Mouse (Mus musculus) lung, postnatal 0 days (tissue): ENCODE measurements around the gene 1810043G02Rik. TPM values are rescaled to one million over a fixed set of nuclear protein-coding genes. Genes with fewer than 3 reads are reported as not detected.

Source experiments
- ATAC-seq: fragments of 200-750 bp; cut with Nextera tagmentation; 2 replicates; pipeline ENCODE4 v1.8.0; 2017; ENCODE audit warnings: moderate library complexity
- DNase-seq: peaks from one replicate; pipeline ENCODE4 v3.0.0-alpha.2; 2016; ENCODE audit warnings: low spot score
- H3K27ac ChIP-seq: fragments of 300-500 bp; sonication (generic); 2 replicates; pipeline ENCODE4 v1.5.1; 2014; ENCODE audit warnings: antibody characterized with exemption, mild to moderate bottlenecking, low read length, mixed read lengths
- H3K27me3 ChIP-seq: fragments of 300-500 bp; sonication (generic); replicated peaks from 2 replicates; pipeline ENCODE4 v1.6.1; 2014; ENCODE audit warnings: low read length, mixed read lengths; ENCODE audit not compliant: insufficient read depth
- H3K36me3 ChIP-seq: fragments of 300-500 bp; sonication (generic); 2 replicates; pipeline ENCODE4 v1.6.1; 2014; ENCODE audit warnings: low read length, mixed read lengths; ENCODE audit not compliant: insufficient read depth
- H3K4me1 ChIP-seq: fragments of 300-500 bp; sonication (generic); 2 replicates; pipeline ENCODE4 v1.6.1; 2014; ENCODE audit warnings: antibody characterized with exemption, low read depth, low read length, mixed read lengths; ENCODE audit not compliant: insufficient read depth
- H3K4me2 ChIP-seq: fragments of 300-500 bp; sonication (generic); replicated peaks from 2 replicates; pipeline ENCODE4 v1.6.1; 2014; ENCODE audit warnings: low read depth, mild to moderate bottlenecking, low read length, moderate library complexity, mixed read lengths
- H3K4me3 ChIP-seq: fragments of 300-500 bp; sonication (generic); 2 replicates; pipeline ENCODE4 v1.5.1; 2014; ENCODE audit warnings: low read depth, low read length
- H3K9ac ChIP-seq: fragments of 300-500 bp; sonication (generic); replicated peaks from 2 replicates; pipeline ENCODE4 v1.6.1; 2014; ENCODE audit warnings: low read depth, mild to moderate bottlenecking
- H3K9me3 ChIP-seq: fragments of 300-500 bp; sonication (generic); 2 replicates; pipeline ENCODE4 v1.6.1; 2016; ENCODE audit warnings: low read length, mixed read lengths
- CTCF ChIP-seq: IDR thresholded peaks from 2 replicates; pipeline ENCODE4 v1.5.1; 2016; ENCODE audit warnings: antibody characterized with exemption, mild to moderate bottlenecking
- EP300 ChIP-seq: IDR thresholded peaks from 2 replicates; pipeline ENCODE4 v1.6.1; 2016; ENCODE audit warnings: antibody characterized with exemption, mild to moderate bottlenecking, control low read depth
- WGBS: fragments of 180-500 bp; shearing (Covaris S2); extraction: QIAGEN DNeasy Blood & Tissue Kit; methylation state at CpG from one replicate; pipeline ENCODE4 v1.1.7; 2014; 5-methylcytosine and 5-hydroxymethylcytosine counted together
- polyA plus RNA-seq: library from polyadenylated mRNA; unstranded; fragments of >200 nt; fragmentation: Nextera tagmentation; extraction: Ambion mirVana; gene quantifications from 2 replicates; pipeline ENCODE4 v1.2.1, GENCODE M21; 2015

Gene 1810043G02Rik
- polyA plus RNA-seq, 1 experiment from 2014 or later = 16.8 TPM

DNA sequence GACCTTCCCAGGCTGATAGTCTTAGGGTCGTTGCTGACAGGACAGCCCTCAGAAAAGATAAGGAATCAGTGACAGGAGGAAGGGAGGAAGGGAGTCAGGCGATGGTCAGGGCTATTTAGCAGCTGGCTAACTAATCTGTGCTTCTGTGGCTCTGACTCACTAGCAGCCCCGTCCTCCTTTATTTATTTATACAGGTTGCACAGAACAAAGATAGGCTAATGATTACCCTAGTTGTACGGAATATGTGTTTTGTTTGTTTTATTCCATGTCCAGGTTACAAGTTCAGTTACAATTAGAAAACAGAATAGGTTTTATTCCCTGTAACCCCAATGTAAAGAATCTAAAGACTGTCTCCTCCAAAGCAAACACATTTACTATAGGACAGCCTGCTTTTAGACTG is 2.7 kb upstream of the 1810043G02Rik start:
- no peaks in the 10 kb centered on the region for H3K27me3 ChIP-seq
- H3K9me3 ChIP-seq = no peaks in the 10 kb centered on the region
- WGBS = 5% methylated on average over 4 of the region's 4 CpGs
- no peak for DNase-seq
- no peak overlapping the region for H3K9ac ChIP-seq
- ATAC-seq = no peak
- H3K4me1 ChIP-seq = no peaks in the 10 kb centered on the region
- H3K36me3 ChIP-seq = no peaks in the 10 kb centered on the region
- no peak overlapping the region for H3K4me2 ChIP-seq
- no peak overlapping the region for H3K4me3 ChIP-seq
- TF ChIP-seq CTCF (no peak), EP300 (no peak)
- no peak overlapping the region for H3K27ac ChIP-seq

DNA sequence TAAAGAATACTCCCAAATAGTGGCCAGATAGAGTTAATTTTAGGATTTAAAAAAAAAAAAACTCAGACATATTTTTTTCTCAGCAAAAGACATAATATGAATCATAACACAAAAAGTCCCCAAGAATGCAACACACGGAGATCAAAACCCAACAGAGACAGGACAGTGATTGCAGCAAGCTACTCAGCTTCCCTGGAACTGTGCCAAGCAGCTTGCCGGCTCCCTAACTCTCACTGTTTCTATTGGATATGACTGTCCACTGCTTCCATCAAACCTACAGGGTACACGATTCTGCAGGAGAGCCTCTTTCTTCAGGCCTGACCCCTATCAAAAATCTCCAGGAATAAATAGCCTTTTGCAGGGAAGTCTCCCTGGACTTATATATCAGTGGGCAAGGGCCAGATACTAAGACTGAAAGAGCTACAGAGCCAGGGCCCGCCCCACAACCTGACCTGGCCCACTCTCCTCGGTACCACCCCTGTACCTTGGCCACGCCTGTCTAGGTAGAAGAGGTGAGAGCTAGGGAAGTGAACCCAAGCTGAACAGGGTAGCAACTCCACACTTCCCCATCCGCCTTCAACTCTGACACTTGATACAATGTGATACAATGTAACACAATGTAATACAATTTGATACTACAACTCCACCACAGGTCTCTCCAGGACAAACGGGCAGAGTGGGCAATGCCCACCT is 1.7 kb upstream of the 1810043G02Rik start:
- TF ChIP-seq CTCF = no peak
- no peak for TF ChIP-seq EP300
- H3K9me3 ChIP-seq = no peaks in the 10 kb centered on the region
- H3K27ac ChIP-seq = no peak overlapping the region
- 62% methylated on average over 8 of the region's 8 CpGs for WGBS
- no peaks in the 10 kb centered on the region for H3K36me3 ChIP-seq
- H3K4me2 ChIP-seq = no peak overlapping the region
- H3K27me3 ChIP-seq = no peaks in the 10 kb centered on the region
- H3K4me1 ChIP-seq = no peaks in the 10 kb centered on the region
- DNase-seq (no peak), ATAC-seq (no peak)
- H3K9ac ChIP-seq = no peak overlapping the region
- H3K4me3 ChIP-seq = no peak overlapping the region

GRCm38 (mm10) chr10:77984660-77985059 is 6.3 kb downstream of the 1810043G02Rik start:
- DNase-seq (peak; percentile 93), ATAC-seq (peak; percentile 80)
- Histone ChIP-seq H3K27me3 (no peaks in the 10 kb centered on the region), H3K4me2 (no peak overlapping the region), H3K9ac (no peak overlapping the region), H3K4me1 (no peaks in the 10 kb centered on the region), H3K4me3 (no peak overlapping the region), H3K9me3 (no peaks in the 10 kb centered on the region), H3K27ac (no peak overlapping the region), H3K36me3 (peaks cover 10% of the 10 kb centered on the region; the same call in 1 of the 2 replicates)
- no peak for TF ChIP-seq EP300
- TF ChIP-seq CTCF = peak; percentile 95
- 1% methylated on average over 4 of the region's 4 CpGs for WGBS

- H3K27ac ChIP-seq = no peak overlapping the region
- no peaks in the 10 kb centered on the region for H3K27me3 ChIP-seq
- 81% methylated on average over 5 of the region's 5 CpGs for WGBS
- peaks cover 17% of the 10 kb centered on the region; the same call in 1 of the 2 replicates for H3K36me3 ChIP-seq
- H3K4me2 ChIP-seq = no peak overlapping the region
- no peaks in the 10 kb centered on the region for H3K9me3 ChIP-seq
- DNase-seq (no peak), ATAC-seq (no peak)
- no peak for TF ChIP-seq CTCF
- TF ChIP-seq EP300 = no peak
- H3K4me1 ChIP-seq = no peaks in the 10 kb centered on the region
- no peak overlapping the region for H3K4me3 ChIP-seq
- no peak overlapping the region for H3K9ac ChIP-seq
Observed at GRCm38 (mm10) chr10:77985775-77986174, 7.5 kb downstream of the 1810043G02Rik start.

GRCm38 (mm10) chr10:77995639-77996038 is 17.3 kb downstream of the 1810043G02Rik start:
- Histone ChIP-seq H3K36me3 (peaks cover 50% of the 10 kb centered on the region), H3K9me3 (no peaks in the 10 kb centered on the region), H3K4me2 (no peak overlapping the region), H3K4me3 (no peak overlapping the region), H3K27ac (no peak overlapping the region), H3K9ac (no peak overlapping the region), H3K27me3 (no peaks in the 10 kb centered on the region), H3K4me1 (no peaks in the 10 kb centered on the region)
- no peak for DNase-seq
- no peak for TF ChIP-seq EP300
- TF ChIP-seq CTCF = no peak
- ATAC-seq = no peak
- 79% methylated on average over 3 of the region's 3 CpGs for WGBS

GRCm38 (mm10) chr10:78000200-78000599 is 21.9 kb downstream of the 1810043G02Rik start:
- WGBS = 89% methylated on average over 5 of the region's 5 CpGs
- no peak for DNase-seq
- no peak overlapping the region for H3K4me2 ChIP-seq
- peaks cover 50% of the 10 kb centered on the region for H3K36me3 ChIP-seq
- H3K9me3 ChIP-seq = no peaks in the 10 kb centered on the region
- H3K27me3 ChIP-seq = no peaks in the 10 kb centered on the region
- no peak for TF ChIP-seq CTCF
- TF ChIP-seq EP300 = no peak
- no peak overlapping the region for H3K4me3 ChIP-seq
- no peak for ATAC-seq
- H3K4me1 ChIP-seq = no peaks in the 10 kb centered on the region
- H3K9ac ChIP-seq = no peak overlapping the region
- H3K27ac ChIP-seq = no peak overlapping the region
